Mouse (Mus musculus): Measurements from ENCODE around the gene Cmtm6. TPM values are rescaled to one million over a fixed set of nuclear protein-coding genes. Genes with fewer than 3 reads are reported as not detected.

Cmtm6 gene
- polyA plus RNA-seq, 1 experiment from 2014 or later: 23.2 TPM

- H3K27ac ChIP-seq (ENCODE audit: low read length): no peak overlapping the region
- H3K36me3 ChIP-seq (ENCODE audit: control insufficient read depth, insufficient read depth): no peaks in the 10 kb centered on the region
- no peak overlapping the region for H3K4me3 ChIP-seq (replicated peaks; ENCODE audit: low read length)
- WGBS: 44% methylated on average over 4 of the region's 4 CpGs
- H3K9me3 ChIP-seq (ENCODE audit: control insufficient read depth, low read length): no peaks in the 10 kb centered on the region
- H3K27me3 ChIP-seq (replicated peaks; ENCODE audit: control insufficient read depth, insufficient read depth, low read length): no peaks in the 10 kb centered on the region
- H3K4me1 ChIP-seq (replicated peaks; ENCODE audit: control insufficient read depth, insufficient read depth, low read length): peaks cover 3% of the 10 kb centered on the region; the same call in 1 of the 2 replicates
- 0 out of 2 replicates have a peak, but pooled peaks have one; percentile 18 for ATAC-seq
- H3K9ac ChIP-seq (replicated peaks; ENCODE audit: low read depth, low read length): no peak overlapping the region
- H3K4me2 ChIP-seq (ENCODE audit: low read length): no peak overlapping the region
Observed at GRCm38 (mm10) chr9:114759886-114760285, 29.0 kb downstream of the Cmtm6 start.

GRCm38 (mm10) chr9:114760353-114760752, 29.4 kb downstream of the Cmtm6 start:
- Histone ChIP-seq H3K4me2 (ENCODE audit: low read length) (no peak overlapping the region), H3K27me3 (replicated peaks; ENCODE audit: control insufficient read depth, insufficient read depth, low read length) (no peaks in the 10 kb centered on the region), H3K9me3 (ENCODE audit: control insufficient read depth, low read length) (no peaks in the 10 kb centered on the region), H3K36me3 (ENCODE audit: control insufficient read depth, insufficient read depth) (no peaks in the 10 kb centered on the region), H3K9ac (replicated peaks; ENCODE audit: low read depth, low read length) (no peak overlapping the region), H3K27ac (ENCODE audit: low read length) (no peak overlapping the region), H3K4me3 (replicated peaks; ENCODE audit: low read length) (no peak overlapping the region), H3K4me1 (replicated peaks; ENCODE audit: control insufficient read depth, insufficient read depth, low read length) (peaks cover 3% of the 10 kb centered on the region; the same call in 1 of the 2 replicates)
- ATAC-seq: no peak
- WGBS: 82% methylated on average over 5 of the region's 5 CpGs

- H3K9me3 ChIP-seq (ENCODE audit: control insufficient read depth, low read length): no peaks in the 10 kb centered on the region
- H3K4me1 ChIP-seq (replicated peaks; ENCODE audit: control insufficient read depth, insufficient read depth, low read length): peaks cover 5% of the 10 kb centered on the region
- H3K27me3 ChIP-seq (replicated peaks; ENCODE audit: control insufficient read depth, insufficient read depth, low read length): no peaks in the 10 kb centered on the region
- no peak for ATAC-seq
- 75% methylated on average over 11 of the region's 11 CpGs for WGBS
- H3K4me2 ChIP-seq (ENCODE audit: low read length): no peak overlapping the region
- no peaks in the 10 kb centered on the region for H3K36me3 ChIP-seq (ENCODE audit: control insufficient read depth, insufficient read depth)
- no peak overlapping the region for H3K27ac ChIP-seq (ENCODE audit: low read length)
- H3K9ac ChIP-seq (replicated peaks; ENCODE audit: low read depth, low read length): no peak overlapping the region
- no peak overlapping the region for H3K4me3 ChIP-seq (replicated peaks; ENCODE audit: low read length)
Observed at GRCm38 (mm10) chr9:114761848-114762247, 30.9 kb downstream of the Cmtm6 start.

GRCm38 (mm10) chr9:114763341-114763740, 32.4 kb downstream of the Cmtm6 start:
- no peaks in the 10 kb centered on the region for H3K36me3 ChIP-seq (ENCODE audit: control insufficient read depth, insufficient read depth)
- no peak overlapping the region for H3K9ac ChIP-seq (replicated peaks; ENCODE audit: low read depth, low read length)
- H3K27ac ChIP-seq (ENCODE audit: low read length): no peak overlapping the region
- no peak for ATAC-seq
- no peaks in the 10 kb centered on the region for H3K27me3 ChIP-seq (replicated peaks; ENCODE audit: control insufficient read depth, insufficient read depth, low read length)
- WGBS: 61% methylated on average over 13 of the region's 13 CpGs
- H3K4me3 ChIP-seq (replicated peaks; ENCODE audit: low read length): no peak overlapping the region
- H3K4me2 ChIP-seq (ENCODE audit: low read length): no peak overlapping the region
- peaks cover 13% of the 10 kb centered on the region for H3K4me1 ChIP-seq (replicated peaks; ENCODE audit: control insufficient read depth, insufficient read depth, low read length)
- H3K9me3 ChIP-seq (ENCODE audit: control insufficient read depth, low read length): no peaks in the 10 kb centered on the region

DNA sequence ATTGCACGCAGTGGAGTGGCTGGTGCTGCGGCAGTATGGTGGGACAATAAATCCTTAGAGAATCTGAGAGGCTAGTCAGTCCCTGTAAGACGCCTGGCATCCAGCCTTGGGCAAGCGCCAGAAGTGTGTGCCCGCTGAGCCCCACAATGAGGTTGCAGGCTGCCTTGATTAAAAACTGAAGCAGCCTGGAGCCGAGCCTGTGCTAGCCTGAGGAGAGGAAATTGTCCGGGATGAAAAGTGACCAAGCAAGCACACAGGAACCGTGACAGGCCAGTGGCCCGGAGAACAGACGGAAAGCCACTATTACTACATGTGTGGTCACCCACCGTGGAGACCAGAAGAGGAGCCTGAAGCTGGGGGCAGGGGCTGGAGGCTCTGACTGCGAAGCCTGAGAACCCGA, 36.1 kb downstream of the Cmtm6 start:
- Histone ChIP-seq H3K9me3 (ENCODE audit: control insufficient read depth, low read length) (no peaks in the 10 kb centered on the region), H3K4me1 (replicated peaks; ENCODE audit: control insufficient read depth, insufficient read depth, low read length) (peaks cover 10% of the 10 kb centered on the region), H3K36me3 (ENCODE audit: control insufficient read depth, insufficient read depth) (no peaks in the 10 kb centered on the region), H3K4me2 (ENCODE audit: low read length) (no peak overlapping the region), H3K9ac (replicated peaks; ENCODE audit: low read depth, low read length) (peak overlapping the region; percentile 29; the same call in 1 of the 2 replicates), H3K27ac (ENCODE audit: low read length) (peak overlapping the region; percentile 33; the same call in 1 of the 2 replicates), H3K27me3 (replicated peaks; ENCODE audit: control insufficient read depth, insufficient read depth, low read length) (no peaks in the 10 kb centered on the region), H3K4me3 (replicated peaks; ENCODE audit: low read length) (no peak overlapping the region)
- 27% methylated on average over 13 of the region's 13 CpGs for WGBS
- peak; percentile 93 for ATAC-seq

DNA sequence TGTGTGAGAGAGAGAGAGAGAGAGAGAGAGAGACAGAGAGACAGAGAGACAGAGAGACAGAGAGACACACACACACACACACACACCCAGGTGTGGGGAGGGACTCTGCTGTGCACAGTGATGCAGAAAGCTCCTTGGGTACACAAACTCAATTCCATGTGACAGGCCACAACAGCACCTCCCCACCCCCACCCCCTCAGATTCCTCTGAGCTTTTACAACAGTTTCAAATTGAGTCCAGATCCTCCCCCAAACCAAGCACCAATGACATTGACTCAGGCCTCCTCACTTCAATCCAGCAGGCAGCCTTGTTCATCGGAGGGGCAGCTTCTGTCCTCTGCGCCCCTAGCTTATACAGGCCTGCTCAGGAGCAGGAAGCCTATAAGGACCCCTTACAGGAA, 36.6 kb downstream of the Cmtm6 start:
- H3K9me3 ChIP-seq (ENCODE audit: control insufficient read depth, low read length): no peaks in the 10 kb centered on the region; the same call in 1 of the 2 replicates
- no peaks in the 10 kb centered on the region for H3K27me3 ChIP-seq (replicated peaks; ENCODE audit: control insufficient read depth, insufficient read depth, low read length)
- no peak overlapping the region for H3K4me2 ChIP-seq (ENCODE audit: low read length)
- H3K27ac ChIP-seq (ENCODE audit: low read length): no peak overlapping the region
- H3K36me3 ChIP-seq (ENCODE audit: control insufficient read depth, insufficient read depth): no peaks in the 10 kb centered on the region
- H3K4me3 ChIP-seq (replicated peaks; ENCODE audit: low read length): no peak overlapping the region
- ATAC-seq: no peak
- WGBS: 69% methylated on average over 2 of the region's 2 CpGs
- peaks cover 10% of the 10 kb centered on the region for H3K4me1 ChIP-seq (replicated peaks; ENCODE audit: control insufficient read depth, insufficient read depth, low read length)
- H3K9ac ChIP-seq (replicated peaks; ENCODE audit: low read depth, low read length): no peak overlapping the region

- Histone ChIP-seq H3K27ac (ENCODE audit: low read length) (no peak overlapping the region), H3K4me2 (ENCODE audit: low read length) (no peak overlapping the region), H3K36me3 (ENCODE audit: control insufficient read depth, insufficient read depth) (no peaks in the 10 kb centered on the region), H3K9me3 (ENCODE audit: control insufficient read depth, low read length) (no peaks in the 10 kb centered on the region; the same call in 1 of the 2 replicates), H3K27me3 (replicated peaks; ENCODE audit: control insufficient read depth, insufficient read depth, low read length) (no peaks in the 10 kb centered on the region), H3K9ac (replicated peaks; ENCODE audit: low read depth, low read length) (no peak overlapping the region), H3K4me3 (replicated peaks; ENCODE audit: low read length) (no peak overlapping the region), H3K4me1 (replicated peaks; ENCODE audit: control insufficient read depth, insufficient read depth, low read length) (peaks cover 10% of the 10 kb centered on the region)
- no peak for ATAC-seq
- WGBS: 60% methylated on average over 10 of the region's 10 CpGs
Observed at GRCm38 (mm10) chr9:114768066-114768465, 37.1 kb downstream of the Cmtm6 start.

DNA sequence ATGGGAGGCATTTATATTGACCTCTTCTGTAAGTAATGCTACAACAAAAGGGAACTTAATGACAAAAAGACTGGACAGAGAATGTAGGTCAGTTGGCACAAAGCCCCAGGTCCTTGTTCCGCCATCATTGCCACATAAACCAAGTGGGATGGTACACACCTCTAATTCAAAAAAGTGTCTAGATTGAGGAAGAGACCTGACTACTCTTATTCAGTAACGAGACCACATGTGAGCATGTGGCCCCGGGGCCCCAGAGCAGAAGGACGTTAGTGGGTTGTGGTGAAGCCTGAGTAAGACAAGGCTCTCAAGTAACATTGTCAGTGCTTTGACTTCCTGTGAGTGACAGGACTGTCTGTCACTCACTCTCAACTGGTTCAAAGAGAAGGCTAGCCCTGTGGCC, 39.3 kb downstream of the Cmtm6 start:
- Histone ChIP-seq H3K36me3 (ENCODE audit: control insufficient read depth, insufficient read depth) (no peaks in the 10 kb centered on the region), H3K4me3 (replicated peaks; ENCODE audit: low read length) (no peak overlapping the region), H3K4me1 (replicated peaks; ENCODE audit: control insufficient read depth, insufficient read depth, low read length) (peaks cover 11% of the 10 kb centered on the region), H3K4me2 (ENCODE audit: low read length) (no peak overlapping the region), H3K9ac (replicated peaks; ENCODE audit: low read depth, low read length) (no peak overlapping the region), H3K27me3 (replicated peaks; ENCODE audit: control insufficient read depth, insufficient read depth, low read length) (no peaks in the 10 kb centered on the region), H3K9me3 (ENCODE audit: control insufficient read depth, low read length) (no peaks in the 10 kb centered on the region; the same call in 1 of the 2 replicates), H3K27ac (ENCODE audit: low read length) (no peak overlapping the region)
- WGBS: 88% methylated on average over 4 of the region's 4 CpGs
- no peak for ATAC-seq

DNA sequence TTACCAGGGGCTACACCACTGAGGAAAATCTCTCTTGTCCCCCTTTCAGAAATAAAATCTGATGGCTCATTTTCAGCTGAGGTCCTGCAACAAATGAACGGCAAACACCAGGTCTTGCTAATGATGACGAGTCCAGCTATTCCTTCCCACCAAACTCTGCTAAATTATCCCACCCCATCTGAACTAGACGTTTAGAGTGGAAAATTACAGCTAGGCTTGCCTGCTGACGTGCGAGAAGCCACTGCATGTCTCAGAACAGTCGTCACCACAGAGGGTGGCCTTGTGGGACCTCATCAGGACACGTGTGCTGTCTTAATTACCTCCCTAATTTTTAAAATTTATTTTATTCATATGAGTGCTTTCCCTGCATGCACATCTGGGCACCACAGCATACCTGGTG, 40.6 kb downstream of the Cmtm6 start:
- H3K4me2 ChIP-seq (ENCODE audit: low read length): no peak overlapping the region
- no peak overlapping the region for H3K9ac ChIP-seq (replicated peaks; ENCODE audit: low read depth, low read length)
- H3K27ac ChIP-seq (ENCODE audit: low read length): no peak overlapping the region
- H3K4me1 ChIP-seq (replicated peaks; ENCODE audit: control insufficient read depth, insufficient read depth, low read length): peaks cover 12% of the 10 kb centered on the region
- ATAC-seq: no peak
- no peaks in the 10 kb centered on the region; the same call in 1 of the 2 replicates for H3K9me3 ChIP-seq (ENCODE audit: control insufficient read depth, low read length)
- H3K4me3 ChIP-seq (replicated peaks; ENCODE audit: low read length): no peak overlapping the region
- no peaks in the 10 kb centered on the region for H3K36me3 ChIP-seq (ENCODE audit: control insufficient read depth, insufficient read depth)
- WGBS: 91% methylated on average over 7 of the region's 7 CpGs
- H3K27me3 ChIP-seq (replicated peaks; ENCODE audit: control insufficient read depth, insufficient read depth, low read length): no peaks in the 10 kb centered on the region

DNA sequence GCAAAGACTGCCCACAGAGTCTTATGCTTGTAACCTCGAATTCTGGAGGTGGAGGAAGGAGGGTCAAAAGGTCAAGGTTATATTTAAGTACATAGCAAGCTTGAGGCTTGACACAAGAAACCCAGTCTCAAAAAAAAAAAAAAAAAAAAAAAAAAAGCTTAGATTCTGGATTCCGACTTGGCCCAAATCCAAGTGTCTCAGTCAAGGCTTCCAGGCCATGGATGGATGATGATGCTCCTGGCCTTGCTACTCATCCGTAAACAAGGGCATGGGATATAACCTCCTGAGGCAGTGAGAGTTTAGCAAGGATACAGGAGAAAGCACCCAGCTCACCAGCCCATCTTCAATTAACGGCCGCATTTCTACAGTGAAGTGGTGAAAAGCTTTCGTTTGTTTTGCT, 43.7 kb downstream of the Cmtm6 start:
- no peak overlapping the region for H3K27ac ChIP-seq (ENCODE audit: low read length)
- no peak for ATAC-seq

More for the DNA sequence above, 43.7 kb downstream of the Cmtm6 start:
- no peak overlapping the region for H3K4me3 ChIP-seq (replicated peaks; ENCODE audit: low read length)
- WGBS: 80% methylated on average over 6 of the region's 6 CpGs
- no peaks in the 10 kb centered on the region; the same call in 1 of the 2 replicates for H3K9me3 ChIP-seq (ENCODE audit: control insufficient read depth, low read length)
- 0 out of 2 replicates have a peak, but pooled peaks cover 2% of the 10 kb centered on the region for H3K4me1 ChIP-seq (replicated peaks; ENCODE audit: control insufficient read depth, insufficient read depth, low read length)
- H3K27me3 ChIP-seq (replicated peaks; ENCODE audit: control insufficient read depth, insufficient read depth, low read length): no peaks in the 10 kb centered on the region
- H3K4me2 ChIP-seq (ENCODE audit: low read length): no peak overlapping the region
- H3K9ac ChIP-seq (replicated peaks; ENCODE audit: low read depth, low read length): no peak overlapping the region
- no peaks in the 10 kb centered on the region for H3K36me3 ChIP-seq (ENCODE audit: control insufficient read depth, insufficient read depth)
